Mouse (Mus musculus): ENCODE results near the gene Ptgir. TPM values are rescaled to one million over a fixed set of nuclear protein-coding genes. Genes with fewer than 3 reads are reported as not detected.

Ptgir gene
- polyA plus RNA-seq, 1 experiment: 5.7 TPM

- Histone ChIP-seq H3ac (ENCODE audit: control insufficient read depth, insufficient read length, low read depth) (no peak overlapping the region), H3K79me3 (ENCODE audit: low read depth) (no peaks in the 10 kb centered on the region), H3K36me3 (ENCODE audit: control insufficient read depth, insufficient read depth) (no peaks in the 10 kb centered on the region), H3K27me3 (ENCODE audit: control insufficient read depth, insufficient read depth, insufficient read length) (no peaks in the 10 kb centered on the region), H3K4me3 (ENCODE audit: insufficient read depth, poor library complexity, severe bottlenecking) (no peak overlapping the region), H3K79me2 (ENCODE audit: control insufficient read depth, insufficient read depth) (no peaks in the 10 kb centered on the region)
- TF ChIP-seq MAX (IDR thresholded peaks at IDR 0.05): no peak
- TF ChIP-seq MYOG (IDR thresholded peaks at IDR 0.05; ENCODE audit: control insufficient read depth, extremely low read depth, insufficient read length): no peak
- TF ChIP-seq USF1 (IDR thresholded peaks at IDR 0.05; ENCODE audit: low read depth): no peak
- no peak for TF ChIP-seq FOSL1 (IDR thresholded peaks at IDR 0.05; ENCODE audit: insufficient read depth, low read length, poor library complexity, severe bottlenecking)
- no peak for TF ChIP-seq CEBPB (IDR thresholded peaks at IDR 0.05; ENCODE audit: low read depth)
- TF ChIP-seq MYOD1 (IDR thresholded peaks at IDR 0.05; ENCODE audit: control insufficient read depth, insufficient read length, low read depth): no peak
- no peak for TF ChIP-seq CTCF (IDR thresholded peaks at IDR 0.05; ENCODE audit: control insufficient read depth, insufficient read depth, insufficient read length)
Observed at GRCm38 (mm10) chr7:16876006-16876405, 30.3 kb upstream of the Ptgir start.

GRCm38 (mm10) chr7:16876608-16877007 is 29.7 kb upstream of the Ptgir start:
- Histone ChIP-seq H3K79me2 (ENCODE audit: control insufficient read depth, insufficient read depth) (no peaks in the 10 kb centered on the region), H3ac (ENCODE audit: control insufficient read depth, insufficient read length, low read depth) (no peak overlapping the region), H3K79me3 (ENCODE audit: low read depth) (no peaks in the 10 kb centered on the region), H3K27me3 (ENCODE audit: control insufficient read depth, insufficient read depth, insufficient read length) (no peaks in the 10 kb centered on the region), H3K36me3 (ENCODE audit: control insufficient read depth, insufficient read depth) (no peaks in the 10 kb centered on the region), H3K4me3 (ENCODE audit: insufficient read depth, poor library complexity, severe bottlenecking) (no peak overlapping the region)
- TF ChIP-seq FOSL1 (IDR thresholded peaks at IDR 0.05; ENCODE audit: insufficient read depth, low read length, poor library complexity, severe bottlenecking) (no peak), MYOG (IDR thresholded peaks at IDR 0.05; ENCODE audit: control insufficient read depth, extremely low read depth, insufficient read length) (no peak), CTCF (IDR thresholded peaks at IDR 0.05; ENCODE audit: control insufficient read depth, insufficient read depth, insufficient read length) (no peak), MYOD1 (IDR thresholded peaks at IDR 0.05; ENCODE audit: control insufficient read depth, insufficient read length, low read depth) (no peak), MAX (IDR thresholded peaks at IDR 0.05) (no peak), USF1 (IDR thresholded peaks at IDR 0.05; ENCODE audit: low read depth) (no peak), CEBPB (IDR thresholded peaks at IDR 0.05; ENCODE audit: low read depth) (no peak)

GRCm38 (mm10) chr7:16877717-16878116 is 28.6 kb upstream of the Ptgir start:
- no peak overlapping the region for H3ac ChIP-seq (ENCODE audit: control insufficient read depth, insufficient read length, low read depth)
- H3K4me3 ChIP-seq (ENCODE audit: insufficient read depth, poor library complexity, severe bottlenecking): no peak overlapping the region
- H3K79me3 ChIP-seq (ENCODE audit: low read depth): no peaks in the 10 kb centered on the region
- no peaks in the 10 kb centered on the region for H3K79me2 ChIP-seq (ENCODE audit: control insufficient read depth, insufficient read depth)
- no peaks in the 10 kb centered on the region for H3K36me3 ChIP-seq (ENCODE audit: control insufficient read depth, insufficient read depth)
- no peaks in the 10 kb centered on the region for H3K27me3 ChIP-seq (ENCODE audit: control insufficient read depth, insufficient read depth, insufficient read length)
- TF ChIP-seq MAX (IDR thresholded peaks at IDR 0.05) (no peak), FOSL1 (IDR thresholded peaks at IDR 0.05; ENCODE audit: insufficient read depth, low read length, poor library complexity, severe bottlenecking) (no peak), CTCF (IDR thresholded peaks at IDR 0.05; ENCODE audit: control insufficient read depth, insufficient read depth, insufficient read length) (no peak), MYOG (IDR thresholded peaks at IDR 0.05; ENCODE audit: control insufficient read depth, extremely low read depth, insufficient read length) (no peak), USF1 (IDR thresholded peaks at IDR 0.05; ENCODE audit: low read depth) (no peak), MYOD1 (IDR thresholded peaks at IDR 0.05; ENCODE audit: control insufficient read depth, insufficient read length, low read depth) (no peak), CEBPB (IDR thresholded peaks at IDR 0.05; ENCODE audit: low read depth) (no peak)

GRCm38 (mm10) chr7:16879796-16880547 is 26.3 kb upstream of the Ptgir start:
- no peaks in the 10 kb centered on the region for H3K36me3 ChIP-seq (ENCODE audit: control insufficient read depth, insufficient read depth)
- no peak overlapping the region for H3ac ChIP-seq (ENCODE audit: control insufficient read depth, insufficient read length, low read depth)
- TF ChIP-seq MYOD1 (IDR thresholded peaks at IDR 0.05; ENCODE audit: control insufficient read depth, insufficient read length, low read depth): no peak
- TF ChIP-seq MAX (IDR thresholded peaks at IDR 0.05): no peak
- no peak for TF ChIP-seq CTCF (IDR thresholded peaks at IDR 0.05; ENCODE audit: control insufficient read depth, insufficient read depth, insufficient read length)
- no peak for TF ChIP-seq CEBPB (IDR thresholded peaks at IDR 0.05; ENCODE audit: low read depth)
- TF ChIP-seq MYOG (IDR thresholded peaks at IDR 0.05; ENCODE audit: control insufficient read depth, extremely low read depth, insufficient read length): no peak
- no peak for TF ChIP-seq USF1 (IDR thresholded peaks at IDR 0.05; ENCODE audit: low read depth)
- no peak for TF ChIP-seq FOSL1 (IDR thresholded peaks at IDR 0.05; ENCODE audit: insufficient read depth, low read length, poor library complexity, severe bottlenecking)
- H3K79me3 ChIP-seq (ENCODE audit: low read depth): no peaks in the 10 kb centered on the region
- no peaks in the 10 kb centered on the region for H3K79me2 ChIP-seq (ENCODE audit: control insufficient read depth, insufficient read depth)
- no peaks in the 10 kb centered on the region for H3K27me3 ChIP-seq (ENCODE audit: control insufficient read depth, insufficient read depth, insufficient read length)
- H3K4me3 ChIP-seq (ENCODE audit: insufficient read depth, poor library complexity, severe bottlenecking): no peak overlapping the region

GRCm38 (mm10) chr7:16880615-16881014 is 25.7 kb upstream of the Ptgir start:
- Histone ChIP-seq H3K79me2 (ENCODE audit: control insufficient read depth, insufficient read depth) (no peaks in the 10 kb centered on the region), H3K79me3 (ENCODE audit: low read depth) (no peaks in the 10 kb centered on the region), H3K36me3 (ENCODE audit: control insufficient read depth, insufficient read depth) (no peaks in the 10 kb centered on the region), H3K27me3 (ENCODE audit: control insufficient read depth, insufficient read depth, insufficient read length) (no peaks in the 10 kb centered on the region), H3ac (ENCODE audit: control insufficient read depth, insufficient read length, low read depth) (no peak overlapping the region), H3K4me3 (ENCODE audit: insufficient read depth, poor library complexity, severe bottlenecking) (no peak overlapping the region)
- TF ChIP-seq MAX (IDR thresholded peaks at IDR 0.05): no peak
- TF ChIP-seq CEBPB (IDR thresholded peaks at IDR 0.05; ENCODE audit: low read depth): no peak
- TF ChIP-seq USF1 (IDR thresholded peaks at IDR 0.05; ENCODE audit: low read depth): no peak
- no peak for TF ChIP-seq MYOG (IDR thresholded peaks at IDR 0.05; ENCODE audit: control insufficient read depth, extremely low read depth, insufficient read length)
- TF ChIP-seq MYOD1 (IDR thresholded peaks at IDR 0.05; ENCODE audit: control insufficient read depth, insufficient read length, low read depth): no peak
- no peak for TF ChIP-seq FOSL1 (IDR thresholded peaks at IDR 0.05; ENCODE audit: insufficient read depth, low read length, poor library complexity, severe bottlenecking)
- no peak for TF ChIP-seq CTCF (IDR thresholded peaks at IDR 0.05; ENCODE audit: control insufficient read depth, insufficient read depth, insufficient read length)

All from C2C12 (cell line).